Mouse (Mus musculus) thymus, adult 2 months (tissue): ENCODE data around the gene Hist1h2bq.
"Not testable (repeated sequence)": the region's sequence is repeated elsewhere in the genome, so short reads cannot be mapped to it uniquely, and the experiment has no call there.

Experiments used
- CTCF ChIP-seq: fragments of 200-500 bp; IDR thresholded peaks from 2 replicates; pipeline ENCODE4 v1.5.1; 2012; ENCODE audit warnings: mild to moderate bottlenecking, control low read depth, low read length, moderate library complexity, borderline replicate concordance; ENCODE audit not compliant: control insufficient read depth, poor library complexity, insufficient read depth; ENCODE audit errors: extremely low read depth
- POLR2A ChIP-seq: fragments of 200-500 bp; IDR thresholded peaks from 2 replicates; pipeline ENCODE4 v1.6.1; 2012; ENCODE audit warnings: mild to moderate bottlenecking, low read length, control low read depth, moderate library complexity; ENCODE audit not compliant: control insufficient read depth, poor library complexity, insufficient read depth; ENCODE audit errors: extremely low read depth

DNA sequence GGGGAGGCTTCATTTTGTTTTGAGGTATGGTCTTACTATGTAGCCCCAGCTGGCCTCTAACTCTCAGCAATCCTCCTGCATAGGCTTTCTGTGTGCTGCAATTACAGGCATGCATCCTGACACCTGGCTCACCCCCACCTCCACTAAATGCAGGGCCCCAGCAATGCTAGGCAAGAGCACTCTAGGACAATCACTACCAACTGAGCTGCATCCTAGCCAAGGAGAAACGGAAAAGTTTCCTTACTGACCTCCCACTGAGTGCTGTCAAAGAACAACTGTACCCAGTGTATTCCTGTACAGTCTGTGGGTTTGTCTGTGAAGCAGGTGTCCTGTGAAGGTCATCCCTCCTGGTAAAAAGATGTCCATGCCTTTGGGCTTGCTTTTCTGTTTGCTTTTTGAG, 40.7 kb upstream of the Hist1h2bq start:
- TF ChIP-seq CTCF, POLR2A: not testable (repeated sequence)
